21 mouse cellular contexts compared by ENCODE assay signal in genomic region chr4:46556933-46557332, GRCm38 (mm10). TPM values are rescaled to one million over a fixed set of nuclear protein-coding genes. Genes with fewer than 3 reads are reported as not detected.
DNase-seq lines count a peak whose midpoint lies in the region; ATAC-seq and TF ChIP-seq lines count a peak whose summit lies in the region.
"Had no signal": no experiment of that assay in that cellular context is flagged by ENCODE, and none has a peak within 500 bp of the region (broad histone marks: within the 10 kb centered on the region; RNA-seq: fewer than 3 reads in every experiment).

No protein-coding gene starts in this region.

- TF ChIP-seq CTCF in CH12.LX (conservative IDR thresholded peaks at IDR 0.05 in 1 of 2, IDR thresholded peaks at IDR 0.05 in 1 of 2; ENCODE audit: low read depth in 2 of 2, low read length in 2 of 2), result no peak
- no peak for TF ChIP-seq CTCF in small intestine, adult 2 months (IDR thresholded peaks at IDR 0.05; ENCODE audit: extremely low read depth, insufficient read length, insufficient replicate concordance, low read depth, low read length)
- TF ChIP-seq CTCF in lung, adult 2 months (IDR thresholded peaks at IDR 0.05; ENCODE audit: insufficient read depth, low read length), result no peak

- TF ChIP-seq RAD21 in CH12.LX (IDR thresholded peaks at IDR 0.05; ENCODE audit: low read depth, low read length), result no peak

- H3K4me3 ChIP-seq in CH12.LX (replicated peaks in 1 of 3; ENCODE audit: low read depth in 2 of 3, low read length in 2 of 3, poor library complexity in 1 of 3), result no peak overlapping the region
- H3K4me3 ChIP-seq in intestine, embryonic 15.5 days (replicated peaks), result no peak overlapping the region
- H3K4me3 ChIP-seq in small intestine, adult 2 months (ENCODE audit: low read depth, low read length), result no peak overlapping the region
- H3K4me3 ChIP-seq in lung, adult 2 months (replicated peaks; ENCODE audit: extremely low read depth, low read depth, low read length), result no peak overlapping the region
- H3K4me3 ChIP-seq: embryonic facial prominence, embryonic 10.5 days; forebrain, embryonic 13.5 days; gastrocnemius, adult 2 months; hindbrain, embryonic 12.5 days had no signal

- in situ Hi-C loops in CH12.LX (cut with MboI; ENCODE audit: low pct_ligation_motif_present, low pct_unique_long_range_greater_than_20kb, low sequenced_read_pairs), result no loop called here

- 61% methylated on average over 3 of the region's 3 CpGs for WGBS in intestine, embryonic 15.5 days
- WGBS in small intestine, adult 2 months, result 55% methylated on average over 3 of the region's 3 CpGs
- 76% methylated on average over 3 of the region's 3 CpGs for WGBS in lung, adult 2 months

- no peak for ATAC-seq in intestine, embryonic 15.5 days
- ATAC-seq: forebrain, embryonic 13.5 days; forebrain, postnatal 0 days; hindbrain, embryonic 16.5 days; Patski had no signal

- peaks cover 32% of the 10 kb centered on the region for H3K79me2 ChIP-seq in CH12.LX (replicated peaks; ENCODE audit: control insufficient read depth, extremely low read depth, insufficient read depth, poor library complexity, severe bottlenecking)

- H3K36me3 ChIP-seq in CH12.LX (replicated peaks in 1 of 2; ENCODE audit: control insufficient read depth in 1 of 2, insufficient read depth in 1 of 2, low read length in 1 of 2), result peaks cover 36 to 45% of the 10 kb centered on the region in 2 experiments
- H3K36me3 ChIP-seq in intestine, embryonic 15.5 days, result no peaks in the 10 kb centered on the region
- peaks cover 26% of the 10 kb centered on the region for H3K36me3 ChIP-seq in small intestine, adult 2 months (ENCODE audit: control insufficient read depth, insufficient read depth, low read length)
- H3K36me3 ChIP-seq: embryonic facial prominence, embryonic 10.5 days; hindbrain, embryonic 12.5 days had no signal

- H3K4me1 ChIP-seq in CH12.LX (ENCODE audit: control insufficient read depth in 1 of 2, insufficient read depth in 2 of 2), result peaks cover 73 to 92% of the 10 kb centered on the region in 2 experiments
- H3K4me1 ChIP-seq in intestine, embryonic 15.5 days (replicated peaks), result peaks cover 24% of the 10 kb centered on the region
- H3K4me1 ChIP-seq in small intestine, adult 2 months (ENCODE audit: control insufficient read depth, insufficient read depth, insufficient read length, low read length), result peaks cover 49% of the 10 kb centered on the region
- H3K4me1 ChIP-seq in lung, adult 2 months (ENCODE audit: control insufficient read depth, insufficient read depth, low read length), result peaks cover 9% of the 10 kb centered on the region
- H3K4me1 ChIP-seq: forebrain, embryonic 13.5 days; hindbrain, embryonic 12.5 days had no signal

- H3K9ac ChIP-seq in CH12.LX (ENCODE audit: insufficient read depth, low read depth), result peak overlapping the region; percentile 34
- no peak overlapping the region for H3K9ac ChIP-seq in intestine, embryonic 15.5 days
- H3K9ac ChIP-seq: forebrain, embryonic 13.5 days; forebrain, postnatal 0 days; hindbrain, embryonic 12.5 days had no signal

- no peak for TF ChIP-seq POLR2A in CH12.LX (IDR thresholded peaks at IDR 0.05; ENCODE audit: low read depth, low read length)
- TF ChIP-seq POLR2A in small intestine, adult 2 months (IDR thresholded peaks at IDR 0.05; ENCODE audit: low read depth, low read length), result no peak
- no peak for TF ChIP-seq POLR2A in lung, adult 2 months (IDR thresholded peaks at IDR 0.05; ENCODE audit: borderline replicate concordance, extremely low read depth, low read depth, low read length)

- no peaks in the 10 kb centered on the region for H3K27me3 ChIP-seq in CH12.LX (replicated peaks)
- H3K27me3 ChIP-seq in intestine, embryonic 15.5 days (replicated peaks), result no peaks in the 10 kb centered on the region
- no peaks in the 10 kb centered on the region for H3K27me3 ChIP-seq in small intestine, adult 2 months (ENCODE audit: control insufficient read depth, insufficient read depth, low read length)
- H3K27me3 ChIP-seq: forebrain, embryonic 13.5 days; hindbrain, embryonic 12.5 days; Patski had no signal

- dilution Hi-C loops in CH12.LX (cut with MboI; ENCODE audit: extremely low pct_ligation_motif_present, extremely low pct_unique_long_range_greater_than_20kb, low sequenced_read_pairs), result no loop called here

- peak overlapping the region; percentile 65 for H3K27ac ChIP-seq in CH12.LX (ENCODE audit: insufficient read depth, low read depth)
- peak overlapping the region; percentile 87 for H3K27ac ChIP-seq in intestine, embryonic 15.5 days
- H3K27ac ChIP-seq in small intestine, adult 2 months (ENCODE audit: insufficient read depth, low read depth, low read length), result peak overlapping the region; percentile 89
- H3K27ac ChIP-seq: embryonic facial prominence, embryonic 10.5 days; forebrain, embryonic 13.5 days; gastrocnemius, adult 2 months; hindbrain, embryonic 12.5 days had no signal

- no peak overlapping the region; the same call in 1 of the 2 replicates for H3K4me2 ChIP-seq in CH12.LX (ENCODE audit: insufficient read depth, low read depth, poor library complexity, severe bottlenecking)
- H3K4me2 ChIP-seq in intestine, embryonic 15.5 days (replicated peaks), result no peak overlapping the region
- H3K4me2 ChIP-seq: forebrain, embryonic 13.5 days; hindbrain, embryonic 12.5 days had no signal

- DNase-seq in testis, postnatal 10 days (ENCODE audit: low spot score), result peak; percentile 22
- DNase-seq in testis, postnatal 14 days (ENCODE audit: low spot score), result no peak
- no peak for DNase-seq in CH12.LX (ENCODE audit: extremely low read depth)
- no peak for DNase-seq in right cerebral cortex, postnatal 36 days (ENCODE audit: low spot score in 2 of 2)
- no peak for DNase-seq in lung, adult 2 months
- DNase-seq: adrenal gland, adult 8-10 months; adrenal gland, postnatal 36 days; cerebellum, adult 2 months; cerebellum, postnatal 10 days; forebrain, postnatal 0 days; gastrocnemius, adult 2 months; gastrocnemius, postnatal 25 days; heart, postnatal 10 days; heart, postnatal 4 days had no signal

- peaks cover 3% of the 10 kb centered on the region for H3K9me3 ChIP-seq in CH12.LX (replicated peaks; ENCODE audit: low read length)
- H3K9me3 ChIP-seq in intestine, embryonic 15.5 days, result no peaks in the 10 kb centered on the region
- H3K9me3 ChIP-seq: embryonic facial prominence, embryonic 10.5 days; forebrain, embryonic 13.5 days; hindbrain, embryonic 12.5 days had no signal

- no peak for TF ChIP-seq EP300 in CH12.LX (IDR thresholded peaks at IDR 0.05; ENCODE audit: low read length)

TF ChIP-seq in CH12.LX, 34 proteins besides CTCF, POLR2A, EP300 and RAD21:
- TF ChIP-seq ZNF384 (IDR thresholded peaks at IDR 0.05; ENCODE audit: low read depth, low read length) (no peak), HCFC1 (IDR thresholded peaks at IDR 0.05; ENCODE audit: low read depth, low read length) (no peak), E2F4 (IDR thresholded peaks at IDR 0.05; ENCODE audit: insufficient replicate concordance, low read depth, low read length) (no peak), USF2 (conservative IDR thresholded peaks at IDR 0.05; ENCODE audit: low read depth, low read length) (no peak), MEF2A (IDR thresholded peaks at IDR 0.05; ENCODE audit: borderline replicate concordance, low read depth, low read length) (no peak), CHD1 (IDR thresholded peaks at IDR 0.05; ENCODE audit: low read depth, low read length) (no peak), POLR2AphosphoS2 (IDR thresholded peaks at IDR 0.05; ENCODE audit: low read depth, low read length) (no peak), ZKSCAN1 (IDR thresholded peaks at IDR 0.05; ENCODE audit: borderline replicate concordance, low read depth, low read length) (no peak), KAT2A (IDR thresholded peaks at IDR 0.05; ENCODE audit: insufficient replicate concordance, low read length) (no peak), MXI1 (IDR thresholded peaks at IDR 0.05; ENCODE audit: low read depth, low read length) (no peak), GABPA (IDR thresholded peaks at IDR 0.05; ENCODE audit: insufficient replicate concordance, low read depth, low read length) (no peak), CHD2 (IDR thresholded peaks at IDR 0.05; ENCODE audit: low read length) (no peak), MAZ (IDR thresholded peaks at IDR 0.05; ENCODE audit: low read depth, low read length) (no peak), ZC3H11A (IDR thresholded peaks at IDR 0.05; ENCODE audit: low read depth, low read length) (no peak), USF1 (IDR thresholded peaks at IDR 0.05; ENCODE audit: low read depth, low read length) (no peak)

RNA-seq across cellular contexts. Expression of gene Trim14, which starts 21.0 kb away (rescaled TPM):
- 24.4 and 26.5 TPM in 2 replicates for total RNA-seq in CH12.LX (2012; rRNA removed)
- total RNA-seq in CH12.LX (2014; rRNA removed), result 11.6 and 13.8 TPM in 2 replicates
- polyA plus RNA-seq in CH12.LX (2012; ENCODE audit: insufficient read length, low read depth), result 26.0 and 35.4 TPM in 2 replicates
- 11.4 and 12.6 TPM in 2 replicates for polyA plus RNA-seq in intestine, embryonic 15.5 days (2015; fragmentation: Nextera tagmentation; extraction: Ambion mirVana)
- polyA plus RNA-seq in small intestine, adult 2 months (2012; rRNA removed), result 24.9 and 58.2 TPM in 2 replicates
- 14.6 and 24.7 TPM in 2 replicates for polyA plus RNA-seq in lung, adult 2 months (2012; rRNA removed)

RNA-seq across cellular contexts. Expression of gene Coro2a, which starts 45.1 kb away (rescaled TPM):
- total RNA-seq in CH12.LX (2012; rRNA removed), result 71.4 and 129 TPM in 2 replicates
- total RNA-seq in CH12.LX (2014; rRNA removed), result 23.3 and 24.6 TPM in 2 replicates
- 152 and 223 TPM in 2 replicates for polyA plus RNA-seq in CH12.LX (2012; ENCODE audit: insufficient read length, low read depth)
- polyA plus RNA-seq in intestine, embryonic 15.5 days (2015; fragmentation: Nextera tagmentation; extraction: Ambion mirVana), result 66.0 and 68.3 TPM in 2 replicates
- 104 and 312 TPM in 2 replicates for polyA plus RNA-seq in small intestine, adult 2 months (2012; rRNA removed)
- 9.1 and 17.2 TPM in 2 replicates for polyA plus RNA-seq in lung, adult 2 months (2012; rRNA removed)
